Mouse (Mus musculus) intestine, embryonic 16.5 days (tissue): Measurements from ENCODE around the gene Psmb11. TPM values are rescaled to one million over a fixed set of nuclear protein-coding genes. Genes with fewer than 3 reads are reported as not detected.

Experiments
- ATAC-seq: fragments of 200-750 bp; cut with Nextera tagmentation; 2 replicates; pipeline ENCODE4 v1.8.0; 2017; ENCODE audit warnings: moderate TSS enrichment, moderate library complexity
- H3K27ac ChIP-seq: fragments of 300-500 bp; sonication (generic); 2 replicates; pipeline ENCODE4 v1.5.1; 2014; ENCODE audit warnings: mild to moderate bottlenecking, low read length
- H3K27me3 ChIP-seq: fragments of 300-500 bp; sonication (generic); replicated peaks from 2 replicates; pipeline ENCODE4 v1.6.1; 2014; ENCODE audit warnings: low read length, control low read depth, mixed read lengths; ENCODE audit not compliant: control insufficient read depth, insufficient read depth
- H3K36me3 ChIP-seq: fragments of 300-500 bp; sonication (generic); 2 replicates; pipeline ENCODE4 v1.6.1; 2014; ENCODE audit warnings: low read length, control low read depth; ENCODE audit not compliant: control insufficient read depth, insufficient read depth
- H3K4me1 ChIP-seq: fragments of 300-500 bp; sonication (generic); 2 replicates; pipeline ENCODE4 v1.6.1; 2014; ENCODE audit warnings: low read length, control low read depth, mixed read lengths; ENCODE audit not compliant: control insufficient read depth, insufficient read depth
- H3K4me2 ChIP-seq: fragments of 300-500 bp; sonication (generic); 2 replicates; pipeline ENCODE4 v1.6.1; 2014; ENCODE audit warnings: low read depth, low read length, control low read depth
- H3K4me3 ChIP-seq: fragments of 300-500 bp; sonication (generic); 2 replicates; pipeline ENCODE4 v1.5.1; 2014; ENCODE audit warnings: mild to moderate bottlenecking, low read length
- H3K9ac ChIP-seq: fragments of 300-500 bp; sonication (generic); 2 replicates; pipeline ENCODE4 v1.6.1; 2014; ENCODE audit warnings: low read depth, low read length
- H3K9me3 ChIP-seq: fragments of 300-500 bp; sonication (generic); 2 replicates; pipeline ENCODE4 v1.6.1; 2016; ENCODE audit warnings: low read length, control low read depth; ENCODE audit not compliant: control insufficient read depth
- WGBS: fragments of 180-500 bp; shearing (Covaris S2); extraction: QIAGEN DNeasy Blood & Tissue Kit; methylation state at CpG from one replicate; pipeline ENCODE4 v1.1.7; 2014; 5-methylcytosine and 5-hydroxymethylcytosine counted together
- polyA plus RNA-seq: library from polyadenylated mRNA; unstranded; fragments of >200 nt; fragmentation: Nextera tagmentation; extraction: Ambion mirVana; gene quantifications from 2 replicates; pipeline ENCODE4 v1.2.1, GENCODE M21; 2015

Psmb11 gene
- polyA plus RNA-seq = not detected in 2 replicates

DNA sequence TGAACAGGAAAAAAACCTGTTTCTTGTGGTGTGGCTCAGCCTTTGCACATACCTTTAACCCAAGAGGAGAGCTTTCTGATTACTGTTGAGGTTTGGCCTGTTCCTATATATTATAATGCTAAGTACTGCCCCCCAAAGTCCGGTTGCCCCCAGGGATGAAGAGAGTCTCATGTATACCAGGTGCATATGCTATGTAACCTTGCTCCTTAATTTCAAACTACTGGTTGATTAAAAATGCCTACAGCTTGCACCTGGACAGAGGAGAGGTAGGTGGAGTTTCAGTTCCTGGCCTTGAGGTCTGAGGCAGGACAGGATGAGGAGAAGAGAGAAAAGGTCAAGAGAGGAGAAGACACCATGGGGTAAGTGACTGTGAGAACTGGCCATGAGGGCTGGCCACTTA, at the start of gene Psmb11:
Psmb11 (plus strand) TSS at position 301 of the 400 bp plus-strand sequence.
- 97% methylated on average over 1 of the region's 1 CpGs for WGBS
- no peak for ATAC-seq

DNA sequence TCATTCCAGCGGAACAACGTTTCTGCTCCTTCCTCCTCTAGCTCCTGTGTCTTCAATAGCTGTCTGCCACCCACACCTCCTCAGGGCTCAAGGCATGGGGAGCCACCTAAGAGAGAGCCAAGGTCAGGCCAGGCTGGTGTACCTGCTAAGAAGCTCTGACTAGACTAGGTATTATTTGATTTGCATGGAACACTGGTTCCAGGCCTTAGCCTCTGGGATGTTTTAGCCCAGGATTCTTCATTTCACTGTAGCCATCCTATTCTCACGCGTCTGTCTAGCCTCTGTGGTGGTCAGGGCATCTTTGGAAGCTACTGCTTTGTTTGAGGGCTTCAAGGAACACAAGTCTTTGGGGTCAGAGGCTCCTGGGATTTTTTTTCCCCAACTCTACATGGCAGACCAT, 49.1 kb upstream of the Psmb11 start:
- Histone ChIP-seq H3K36me3 (peaks cover 17% of the 10 kb centered on the region), H3K27me3 (no peaks in the 10 kb centered on the region), H3K4me3 (no peak overlapping the region), H3K4me2 (0 out of 2 replicates have a peak overlapping the region, but pooled peaks have one; percentile 88), H3K9me3 (no peaks in the 10 kb centered on the region), H3K9ac (no peak overlapping the region), H3K4me1 (peaks cover 41% of the 10 kb centered on the region), H3K27ac (peak overlapping the region; percentile 30)
- ATAC-seq = no peak
- WGBS = 60% methylated on average over 4 of the region's 4 CpGs

More for the DNA sequence above, at the start of gene Psmb11:
- Histone ChIP-seq H3K9me3 (no peaks in the 10 kb centered on the region), H3K4me2 (no peak within 1 kb of the TSS), H3K4me1 (peaks cover 5% of the 10 kb centered on the region; the same call in 1 of the 2 replicates), H3K27ac (no peak within 1 kb of the TSS), H3K36me3 (no peaks in the 10 kb centered on the region), H3K9ac (no peak within 1 kb of the TSS), H3K27me3 (no peaks in the 10 kb centered on the region), H3K4me3 (no peak within 1 kb of the TSS)

DNA sequence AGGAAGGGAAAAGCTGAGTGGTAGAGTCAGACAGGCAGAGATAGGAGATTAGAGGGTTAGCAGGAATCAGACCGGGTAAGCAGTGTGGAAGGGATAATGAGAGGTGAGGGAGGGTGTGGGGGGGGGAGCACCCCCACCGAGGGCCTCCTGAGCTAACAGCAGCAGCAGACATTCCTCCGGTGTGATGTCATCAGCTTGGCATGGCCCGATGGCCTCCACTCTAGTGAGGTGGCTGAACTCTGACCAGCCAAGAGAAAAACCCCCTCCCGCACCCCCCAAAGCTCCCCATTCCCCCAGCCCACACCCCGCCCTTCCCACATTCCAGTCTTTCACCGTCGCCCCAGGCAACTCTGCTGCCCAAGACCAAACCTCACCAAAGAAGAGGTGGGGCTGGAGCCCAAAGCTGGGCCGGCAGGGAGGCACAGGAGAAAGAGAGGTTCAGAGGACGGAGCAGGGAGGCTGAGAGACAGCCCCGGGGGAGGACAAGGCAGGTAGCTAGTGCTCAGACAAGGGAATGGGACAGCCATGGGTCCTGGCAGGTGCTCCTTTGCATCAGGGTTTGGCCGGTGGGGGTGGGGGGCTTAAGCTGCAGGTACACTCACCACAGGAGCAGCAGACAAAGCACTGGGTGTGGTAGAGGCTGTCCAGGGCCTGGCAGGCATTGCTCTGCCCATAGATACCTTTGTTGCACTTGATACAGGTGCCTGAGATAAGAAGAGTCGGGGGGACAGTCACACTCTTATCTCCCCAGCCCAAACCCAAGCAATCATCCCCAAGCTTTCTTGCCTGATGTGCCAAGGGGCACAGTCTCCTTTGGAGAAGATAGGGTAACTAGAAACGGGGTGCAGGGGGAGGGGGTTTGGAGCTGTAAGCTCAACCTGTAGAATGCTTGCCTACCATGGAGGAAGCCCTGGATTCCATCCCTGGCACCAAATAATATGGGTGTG, 48.2 kb upstream of the Psmb11 start:
- H3K4me1 ChIP-seq = peaks cover 41% of the 10 kb centered on the region
- peak overlapping the region; percentile 56 for H3K9ac ChIP-seq
- no peaks in the 10 kb centered on the region for H3K27me3 ChIP-seq
- H3K4me3 ChIP-seq = peak overlapping the region; percentile 73
- H3K9me3 ChIP-seq = no peaks in the 10 kb centered on the region
- peak overlapping the region; percentile 67 for H3K27ac ChIP-seq
- ATAC-seq = peak; percentile 64
- H3K4me2 ChIP-seq = peak overlapping the region; percentile 88
- peaks cover 13% of the 10 kb centered on the region for H3K36me3 ChIP-seq
- 17% methylated on average over 14 of the region's 14 CpGs for WGBS

DNA sequence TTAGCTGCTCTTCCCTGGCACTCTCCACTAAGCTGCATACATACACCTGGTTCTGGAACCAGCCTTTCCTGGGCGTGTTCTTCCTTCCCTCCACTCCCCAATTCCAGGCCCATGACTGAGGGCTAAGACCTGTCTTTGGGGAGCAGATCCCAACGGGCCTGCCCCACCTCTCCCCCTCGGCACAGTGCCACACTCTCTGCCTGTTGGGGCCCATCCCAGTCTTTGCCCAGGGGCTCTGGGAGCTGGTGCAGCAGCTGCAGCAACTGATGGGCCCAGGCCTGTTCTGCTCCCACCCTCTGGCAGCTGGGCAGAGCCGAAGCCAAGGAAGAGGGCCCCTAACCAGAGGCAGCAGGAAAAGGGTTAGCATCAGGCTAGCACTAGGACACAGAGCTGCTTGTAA, 47.0 kb upstream of the Psmb11 start:
- Histone ChIP-seq H3K36me3 (peaks cover 6% of the 10 kb centered on the region; the same call in 1 of the 2 replicates), H3K4me1 (peaks cover 46% of the 10 kb centered on the region), H3K27ac (no peak overlapping the region), H3K9ac (peak overlapping the region; percentile 56), H3K4me2 (peak overlapping the region; percentile 88), H3K9me3 (no peaks in the 10 kb centered on the region), H3K4me3 (peak overlapping the region; percentile 73), H3K27me3 (no peaks in the 10 kb centered on the region)
- 18% methylated on average over 4 of the region's 4 CpGs for WGBS
- ATAC-seq = no peak

DNA sequence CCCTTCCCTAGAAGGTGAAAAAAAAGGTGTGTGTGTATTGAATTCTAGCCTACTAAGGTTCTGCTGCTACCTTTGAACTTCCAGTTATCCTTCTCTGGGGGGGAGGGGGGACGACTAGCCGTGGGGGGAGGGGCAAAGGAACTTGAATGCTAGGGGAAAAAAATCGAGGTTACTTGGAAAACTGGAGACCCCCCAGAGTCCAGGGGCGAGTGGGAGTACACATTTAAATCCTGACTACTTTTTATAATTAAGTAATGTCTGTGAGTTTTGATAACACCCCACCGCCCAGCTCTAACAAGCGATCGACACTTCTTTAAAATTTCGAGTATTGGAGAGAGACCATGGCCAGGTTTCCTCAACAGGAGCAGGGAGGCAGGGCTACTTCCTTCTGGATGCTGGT, 46.2 kb upstream of the Psmb11 start:
- 7% methylated on average over 8 of the region's 8 CpGs for WGBS
- ATAC-seq = no peak
- peak overlapping the region; percentile 88 for H3K4me2 ChIP-seq
- peak overlapping the region; percentile 86 for H3K9ac ChIP-seq
- H3K36me3 ChIP-seq = peaks cover 6% of the 10 kb centered on the region; the same call in 1 of the 2 replicates
- H3K4me1 ChIP-seq = peaks cover 50% of the 10 kb centered on the region
- H3K27me3 ChIP-seq = no peaks in the 10 kb centered on the region
- no peaks in the 10 kb centered on the region for H3K9me3 ChIP-seq
- H3K27ac ChIP-seq = 0 out of 2 replicates have a peak overlapping the region, but pooled peaks have one; percentile 11
- peak overlapping the region; percentile 73 for H3K4me3 ChIP-seq

DNA sequence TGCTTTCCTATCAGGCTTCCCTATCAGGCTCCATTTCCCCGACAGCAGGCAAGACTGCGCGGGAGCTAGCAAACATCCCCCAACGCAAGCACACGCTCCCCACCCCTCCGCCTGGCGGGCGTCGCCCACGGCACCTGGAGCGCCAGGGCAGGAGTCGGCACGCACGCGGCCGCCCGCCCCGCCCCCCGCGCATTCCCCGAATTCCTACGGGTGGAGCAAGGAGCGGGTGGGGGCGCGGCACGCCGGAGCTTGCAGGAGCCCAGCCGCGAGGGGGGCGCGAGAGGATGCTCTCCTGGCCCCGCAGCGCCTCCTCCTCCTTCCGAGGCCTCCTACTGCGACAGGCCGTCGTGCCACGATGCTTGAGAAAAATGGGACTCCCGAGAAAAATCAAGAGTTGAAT, 45.6 kb upstream of the Psmb11 start:
- Histone ChIP-seq H3K4me3 (peak overlapping the region; percentile 73), H3K4me1 (peaks cover 50% of the 10 kb centered on the region), H3K4me2 (peak overlapping the region; percentile 88), H3K36me3 (peaks cover 6% of the 10 kb centered on the region; the same call in 1 of the 2 replicates), H3K9ac (peak overlapping the region; percentile 86), H3K27ac (peak overlapping the region; percentile 81), H3K27me3 (no peaks in the 10 kb centered on the region), H3K9me3 (no peaks in the 10 kb centered on the region)
- ATAC-seq = peak; percentile 25
- WGBS = under 1% methylated on average over 39 of the region's 39 CpGs

DNA sequence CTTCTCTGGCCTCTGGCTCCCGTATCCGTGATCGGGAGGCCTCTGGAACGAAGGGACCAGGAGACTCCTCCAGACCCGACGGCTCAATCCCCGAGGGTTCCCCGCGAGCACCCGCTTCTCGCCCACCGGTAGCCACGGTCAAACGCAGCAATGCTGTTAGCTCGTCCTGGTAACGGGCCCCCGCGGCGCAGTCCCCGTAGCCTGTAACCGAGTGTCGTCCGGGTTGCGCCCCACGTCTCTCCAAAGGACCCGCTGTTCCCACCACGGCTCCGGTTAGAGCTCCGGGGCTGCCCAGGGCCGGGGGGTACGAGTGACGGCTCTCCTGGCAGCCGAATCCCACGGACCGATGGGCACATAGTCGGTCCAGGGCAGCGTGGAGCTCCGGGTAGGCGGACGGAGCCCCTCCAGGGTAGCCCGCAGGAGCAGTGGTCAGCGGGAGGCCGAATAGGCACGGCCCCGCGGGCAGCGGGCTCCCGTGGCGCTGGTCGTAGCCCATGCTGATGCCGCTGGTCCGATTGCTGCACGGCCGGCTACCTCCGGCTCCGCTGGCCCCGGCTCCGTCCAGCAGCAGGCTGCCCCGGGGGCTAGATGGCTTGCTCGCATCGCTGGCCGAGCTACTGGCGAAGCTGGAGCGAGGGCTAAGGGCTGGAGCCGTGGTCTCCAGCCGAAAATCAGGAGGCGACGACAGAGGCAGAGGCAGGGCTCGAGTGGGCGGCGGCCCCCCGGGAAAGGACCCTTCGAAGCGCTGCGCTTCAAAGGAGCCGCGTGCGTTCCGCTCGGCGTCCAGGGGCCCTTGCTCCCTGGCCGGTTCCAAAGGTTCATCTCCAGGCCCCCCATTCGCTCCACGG, 44.8 kb upstream of the Psmb11 start:
- Histone ChIP-seq H3K9ac (peak overlapping the region; percentile 86), H3K9me3 (no peaks in the 10 kb centered on the region), H3K4me2 (peak overlapping the region; percentile 88), H3K36me3 (no peaks in the 10 kb centered on the region), H3K4me1 (peaks cover 50% of the 10 kb centered on the region), H3K27me3 (no peaks in the 10 kb centered on the region), H3K27ac (peak overlapping the region; percentile 81), H3K4me3 (peak overlapping the region; percentile 73)
- ATAC-seq = no peak
- under 1% methylated on average over 84 of the region's 84 CpGs for WGBS

DNA sequence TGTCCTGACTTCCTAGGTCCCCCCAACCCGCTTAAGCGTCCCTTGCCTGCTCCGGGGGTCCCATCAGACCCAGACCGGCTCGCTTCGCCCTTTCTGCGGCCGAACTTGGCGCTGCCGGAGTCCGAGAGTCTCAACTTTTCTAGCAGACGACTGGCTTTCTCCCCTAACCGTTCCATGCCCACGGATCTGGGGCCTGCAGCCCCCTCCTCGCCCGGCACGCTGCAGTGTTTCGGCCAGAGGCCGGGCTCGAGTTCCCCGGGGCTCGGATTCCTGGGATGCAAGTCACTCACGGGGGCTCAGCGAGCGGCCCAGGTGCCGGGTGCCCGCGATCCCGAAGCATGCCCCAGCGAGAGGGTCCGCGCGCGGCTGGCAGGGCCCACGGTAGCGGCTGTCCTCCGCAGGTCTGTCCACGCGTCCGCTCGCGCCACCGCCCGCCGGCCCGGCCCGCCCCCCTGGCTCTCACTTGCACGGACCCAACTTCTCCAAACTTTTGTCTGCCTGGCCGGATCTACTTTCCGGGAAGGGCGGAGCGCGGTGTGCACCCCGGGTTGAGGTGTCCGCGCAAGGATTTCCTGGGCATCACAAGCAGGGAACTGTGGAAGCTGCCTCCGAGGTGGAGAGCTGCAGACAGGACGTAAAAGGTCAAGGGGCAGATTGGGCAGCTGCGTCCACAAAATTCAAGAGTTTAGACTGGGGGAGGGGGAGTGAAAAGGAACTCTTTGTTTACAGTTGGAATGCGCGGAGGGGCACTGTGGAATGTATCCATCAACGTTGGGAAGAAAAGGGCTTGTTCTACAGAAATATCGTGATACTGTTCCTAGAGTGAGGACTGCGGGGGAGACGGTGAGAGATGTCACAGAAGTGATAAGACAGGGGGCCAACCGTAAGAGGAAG, 43.9 kb upstream of the Psmb11 start, which contains the start of gene Ajuba:
Ajuba (minus strand) TSS at position 470 of the 894 bp plus-strand sequence.
- WGBS = under 1% methylated on average over 66 of the region's 66 CpGs
- H3K27ac ChIP-seq = peak within 1 kb of the TSS; percentile 81
- peaks cover 45% of the 10 kb centered on the region for H3K4me1 ChIP-seq
- no peaks in the 10 kb centered on the region for H3K27me3 ChIP-seq
- no peaks in the 10 kb centered on the region for H3K9me3 ChIP-seq
- ATAC-seq = peak; percentile 65
- peak within 1 kb of the TSS; percentile 73 for H3K4me3 ChIP-seq
- H3K4me2 ChIP-seq = peak within 1 kb of the TSS; percentile 88
- no peaks in the 10 kb centered on the region for H3K36me3 ChIP-seq
- peak within 1 kb of the TSS; percentile 86 for H3K9ac ChIP-seq
